Mouse (Mus musculus): ENCODE measurements at regions not wholly inside any gene's neighbourhood (a gene's known extent, or its start where the extent isn't known, plus 50 kb on each side); places are given as distances from the start of the nearest gene placed in this dataset.

DNA sequence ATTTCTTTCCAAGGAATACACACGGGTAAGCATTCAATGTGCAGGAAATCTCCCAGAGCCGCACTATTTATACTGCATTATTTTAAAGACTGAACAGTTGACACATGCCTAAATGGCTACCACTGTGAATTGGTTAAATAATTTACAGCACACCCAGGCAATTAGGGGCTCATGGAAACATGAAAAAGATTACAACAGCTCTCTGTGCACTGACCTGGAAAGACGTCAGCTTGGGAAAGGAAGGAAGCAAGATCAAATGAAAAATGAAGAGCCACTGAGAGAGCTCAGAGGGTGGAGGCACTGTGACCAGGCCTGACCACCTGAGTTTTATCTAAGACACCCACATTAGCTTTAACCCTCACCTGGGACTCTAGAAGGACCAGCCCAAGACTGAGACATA is 82.7 kb upstream of the Nfe2l3 start:
- TF ChIP-seq POLR2A (IDR thresholded peaks at IDR 0.05; ENCODE audit: control insufficient read depth, low read depth, low read length) (no peak), CTCF (IDR thresholded peaks at IDR 0.05; ENCODE audit: control insufficient read depth, insufficient read depth, insufficient replicate concordance, low read depth, low read length) (no peak)
